Mouse (Mus musculus) CH12.LX (cell line): ENCODE measurements around the gene Mras. TPM values are rescaled to one million over a fixed set of nuclear protein-coding genes. Genes with fewer than 3 reads are reported as not detected.

Source experiments
- DNase-seq: peaks from one replicate; pipeline ENCODE4 v3.0.0-alpha.2; 2013; ENCODE audit errors: extremely low read depth
- H3K27ac ChIP-seq: 2 replicates; pipeline ENCODE4 v1.5.1; 2012; ENCODE audit warnings: low read depth, mild to moderate bottlenecking, control low read depth, moderate library complexity; ENCODE audit not compliant: insufficient read depth
- H3K27me3 ChIP-seq: replicated peaks from 2 replicates; pipeline ENCODE3; 2012; ENCODE audit warnings: inconsistent platforms
- H3K36me3 ChIP-seq, 2 experiments: replicated peaks in 1 of 2; 2 replicates each; pipeline versions ENCODE3 to v1.6.1; 2012; ENCODE audit warnings: inconsistent platforms in 1 of 2, low read length in 1 of 2, mild to moderate bottlenecking in 1 of 2, mixed read lengths in 1 of 2, moderate library complexity in 1 of 2; ENCODE audit not compliant: control insufficient read depth in 1 of 2, insufficient read depth in 1 of 2
- H3K4me1 ChIP-seq, 2 experiments: 2 replicates each; pipeline ENCODE4 v1.6.1; 2012; ENCODE audit warnings: inconsistent platforms in 1 of 2, moderate library complexity in 1 of 2; ENCODE audit not compliant: insufficient read depth in 2 of 2, control insufficient read depth in 1 of 2
- H3K4me2 ChIP-seq: 2 replicates; pipeline ENCODE4 v1.6.1; 2012; ENCODE audit warnings: low read depth, mild to moderate bottlenecking, control low read depth; ENCODE audit not compliant: poor library complexity, insufficient read depth, severe bottlenecking
- H3K4me3 ChIP-seq, 3 experiments: fragments of 150-350 bp in 1 of 3; sonication (generic) in 1 of 3; replicated peaks in 1 of 3; 2 replicates each; pipeline versions ENCODE3 to v1.5.1; 2011 to 2012; ENCODE audit warnings: low read depth in 2 of 3, low read length in 2 of 3, mild to moderate bottlenecking in 2 of 3, moderate library complexity in 2 of 3, control low read depth in 1 of 3, improper control_type of control experiment in 1 of 3, inconsistent platforms in 1 of 3, mixed read lengths in 1 of 3; ENCODE audit not compliant: poor library complexity in 1 of 3
- H3K79me2 ChIP-seq: replicated peaks from 2 replicates; pipeline ENCODE4 v1.6.1; 2012; ENCODE audit warnings: mild to moderate bottlenecking, moderate library complexity; ENCODE audit not compliant: control insufficient read depth, poor library complexity, insufficient read depth, severe bottlenecking; ENCODE audit errors: extremely low read depth
- H3K9ac ChIP-seq: 2 replicates; pipeline ENCODE4 v1.6.1; 2012; ENCODE audit warnings: low read depth, mild to moderate bottlenecking, control low read depth, moderate library complexity; ENCODE audit not compliant: insufficient read depth
- H3K9me3 ChIP-seq: replicated peaks from 2 replicates; pipeline ENCODE3; 2012; ENCODE audit warnings: low read length, inconsistent platforms, mixed read lengths
- CHD1 ChIP-seq: IDR thresholded peaks from 2 replicates; pipeline ENCODE4 v1.6.1; 2012; ENCODE audit warnings: low read depth, low read length, improper control_type of control experiment, inconsistent platforms
- CHD2 ChIP-seq: IDR thresholded peaks from 2 replicates; pipeline ENCODE4 v1.6.1; 2011; ENCODE audit warnings: low read length, improper control_type of control experiment
- CTCF ChIP-seq, 2 experiments: IDR thresholded peaks in 1 of 2; conservative IDR thresholded peaks in 1 of 2; 2 replicates each; pipeline ENCODE4 v1.5.1; 2011 to 2012; ENCODE audit warnings: low read depth in 2 of 2, low read length in 2 of 2, improper control_type of control experiment in 1 of 2, inconsistent platforms in 1 of 2, mild to moderate bottlenecking in 1 of 2, moderate library complexity in 1 of 2
- EP300 ChIP-seq: IDR thresholded peaks from 2 replicates; pipeline ENCODE4 v1.6.1; 2011; ENCODE audit warnings: low read length, improper control_type of control experiment
- ETS1 ChIP-seq: conservative IDR thresholded peaks from 2 replicates; pipeline ENCODE4 v1.6.1; 2012; ENCODE audit warnings: low read depth, mild to moderate bottlenecking, inconsistent platforms, low read length, improper control_type of control experiment, moderate library complexity
- GABPA ChIP-seq: IDR thresholded peaks from 2 replicates; pipeline ENCODE4 v1.6.1; 2012; ENCODE audit warnings: low read depth, low read length, improper control_type of control experiment, inconsistent platforms; ENCODE audit not compliant: insufficient replicate concordance
- HCFC1 ChIP-seq: IDR thresholded peaks from 2 replicates; pipeline ENCODE4 v1.6.1; 2012; ENCODE audit warnings: low read depth, mild to moderate bottlenecking, inconsistent platforms, low read length, improper control_type of control experiment
- JUN ChIP-seq: IDR thresholded peaks from 2 replicates; pipeline ENCODE4 v1.6.1; 2011; ENCODE audit warnings: low read depth, mild to moderate bottlenecking, low read length, improper control_type of control experiment, moderate library complexity; ENCODE audit not compliant: insufficient read depth
- JUND ChIP-seq: conservative IDR thresholded peaks from 2 replicates; pipeline ENCODE4 v1.6.1; 2011; ENCODE audit warnings: low read depth, low read length, improper control_type of control experiment
- KAT2A ChIP-seq: IDR thresholded peaks from 2 replicates; pipeline ENCODE4 v1.6.1; 2012; ENCODE audit warnings: low read length, improper control_type of control experiment, inconsistent platforms; ENCODE audit not compliant: insufficient replicate concordance
- MAFK ChIP-seq: IDR thresholded peaks from 2 replicates; pipeline ENCODE4 v1.6.1; 2011; ENCODE audit warnings: low read length, improper control_type of control experiment; ENCODE audit not compliant: insufficient replicate concordance
- MAX ChIP-seq: IDR thresholded peaks from 2 replicates; pipeline ENCODE4 v1.6.1; 2011; ENCODE audit warnings: low read length, improper control_type of control experiment
- MAZ ChIP-seq: IDR thresholded peaks from 2 replicates; pipeline ENCODE4 v1.6.1; 2012; ENCODE audit warnings: low read depth, mild to moderate bottlenecking, inconsistent platforms, low read length, improper control_type of control experiment, moderate library complexity
- MEF2A ChIP-seq: IDR thresholded peaks from 2 replicates; pipeline ENCODE4 v1.6.1; 2014; ENCODE audit warnings: low read depth, mild to moderate bottlenecking, inconsistent platforms, low read length, improper control_type of control experiment, borderline replicate concordance
- MXI1 ChIP-seq: IDR thresholded peaks from 2 replicates; pipeline ENCODE4 v1.6.1; 2011; ENCODE audit warnings: mild to moderate bottlenecking, low read depth, low read length, improper control_type of control experiment
- MYC ChIP-seq: IDR thresholded peaks from 2 replicates; pipeline ENCODE4 v1.6.1; 2011; ENCODE audit warnings: low read depth, mild to moderate bottlenecking, improper control_type of control experiment, low read length
- NRF1 ChIP-seq: IDR thresholded peaks from 2 replicates; pipeline ENCODE4 v1.6.1; 2014; ENCODE audit warnings: low read depth, mild to moderate bottlenecking, inconsistent platforms, low read length, improper control_type of control experiment, moderate library complexity
- PAX5 ChIP-seq: IDR thresholded peaks from 2 replicates; pipeline ENCODE4 v1.6.1; 2012; ENCODE audit warnings: low read length, inconsistent platforms, mixed read lengths
- POLR2A ChIP-seq: IDR thresholded peaks from 2 replicates; pipeline ENCODE4 v1.6.1; 2011; ENCODE audit warnings: low read depth, mild to moderate bottlenecking, improper control_type of control experiment, low read length
- POLR2AphosphoS2 ChIP-seq: IDR thresholded peaks from 2 replicates; pipeline ENCODE4 v1.6.1; 2011; ENCODE audit warnings: low read depth, low read length, improper control_type of control experiment
- RAD21 ChIP-seq: IDR thresholded peaks from 2 replicates; pipeline ENCODE4 v1.6.1; 2011; ENCODE audit warnings: low read depth, mild to moderate bottlenecking, low read length, improper control_type of control experiment, moderate library complexity
- RCOR1 ChIP-seq: conservative IDR thresholded peaks from 2 replicates; pipeline ENCODE4 v1.6.1; 2012; ENCODE audit warnings: low read depth, mild to moderate bottlenecking, inconsistent platforms, low read length, improper control_type of control experiment
- TBP ChIP-seq: conservative IDR thresholded peaks from 2 replicates; pipeline ENCODE4 v1.6.1; 2011; ENCODE audit warnings: low read depth, low read length, improper control_type of control experiment
- USF1 ChIP-seq: IDR thresholded peaks from 2 replicates; pipeline ENCODE4 v1.6.1; 2014; ENCODE audit warnings: low read depth, mild to moderate bottlenecking, inconsistent platforms, low read length, improper control_type of control experiment
- USF2 ChIP-seq: conservative IDR thresholded peaks from 2 replicates; pipeline ENCODE4 v1.6.1; 2011; ENCODE audit warnings: low read depth, low read length, improper control_type of control experiment
- ZC3H11A ChIP-seq: IDR thresholded peaks from 2 replicates; pipeline ENCODE4 v1.6.1; 2012; ENCODE audit warnings: low read depth, mild to moderate bottlenecking, inconsistent platforms, low read length, improper control_type of control experiment
- ZKSCAN1 ChIP-seq: IDR thresholded peaks from 2 replicates; pipeline ENCODE4 v1.6.1; 2012; ENCODE audit warnings: low read depth, inconsistent platforms, low read length, improper control_type of control experiment, borderline replicate concordance
- dilution Hi-C: fragments of 300-500 bp; cut with MboI; formaldehyde crosslinking; loops from 2 replicates; pipeline ENCODE4 v1.14.3; 2020; ENCODE audit warnings: low sequenced_read_pairs; ENCODE audit not compliant: extremely low pct_unique_long_range_greater_than_20kb, extremely low pct_ligation_motif_present
- in situ Hi-C: fragments of 300-500 bp; cut with MboI; formaldehyde crosslinking; loops from 3 replicates; pipeline ENCODE4 v1.14.3; 2019; ENCODE audit warnings: low sequenced_read_pairs, low pct_ligation_motif_present, low pct_unique_long_range_greater_than_20kb, mixed read lengths
- polyA plus RNA-seq: library from polyadenylated mRNA; unstranded; fragments of >175 nt; gene quantifications from 2 replicates; pipeline ENCODE4 v1.2.1, GENCODE M21; 2012; ENCODE audit warnings: low read depth; ENCODE audit not compliant: insufficient read length
- total RNA-seq, 2 experiments: library from RNA; depleted of rRNA; stranded (reverse); fragments of 300-350 nt in 1 of 2; fragments of >200 nt in 1 of 2; gene quantifications; 2 replicates each; pipeline ENCODE4 v1.2.3; 2012 to 2014

Gene Mras
- total and polyA plus RNA-seq, 3 experiments = 0.21 TPM; not detected in 2

DNA sequence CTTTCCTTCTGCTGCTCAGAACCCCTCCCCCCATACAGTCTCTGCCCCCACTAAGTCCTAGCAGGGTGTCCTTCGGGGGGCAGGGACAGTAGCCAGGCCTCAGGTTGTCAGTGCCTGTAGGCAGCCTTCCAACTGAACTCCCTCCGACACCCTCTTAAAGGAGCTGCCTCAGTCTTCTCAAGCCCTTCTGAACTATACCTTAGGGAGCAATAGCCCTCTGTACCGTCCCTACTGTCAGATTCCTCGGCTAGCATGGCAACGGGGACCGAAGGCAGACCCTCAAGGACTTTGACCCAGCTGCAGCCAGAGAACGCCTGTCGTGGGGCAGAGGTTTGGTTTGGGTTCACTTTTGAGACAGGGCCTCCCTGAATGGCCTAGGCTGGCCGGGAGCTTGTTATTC is 11.9 kb downstream of the Mras start:
- in situ Hi-C loops = no loop called here
- no peaks in the 10 kb centered on the region for H3K36me3 ChIP-seq
- TF ChIP-seq KAT2A (no peak), POLR2AphosphoS2 (no peak), RAD21 (no peak), HCFC1 (no peak), GABPA (no peak), ETS1 (no peak), MXI1 (no peak), NRF1 (no peak), MAX (no peak), USF2 (no peak), USF1 (no peak), TBP (no peak), PAX5 (no peak), CTCF (conservative IDR thresholded peaks at IDR 0.05 in 1 of 2, IDR thresholded peaks at IDR 0.05 in 1 of 2; ENCODE audit: low read depth in 2 of 2, low read length in 2 of 2) (no peak), JUND (no peak), POLR2A (no peak), MAZ (no peak), MAFK (no peak)
- H3K9ac ChIP-seq = no peak overlapping the region
- H3K27ac ChIP-seq = no peak overlapping the region
- H3K4me2 ChIP-seq = no peak overlapping the region
- DNase-seq = no peak
- no peak overlapping the region for H3K4me3 ChIP-seq
- no peaks in the 10 kb centered on the region for H3K79me2 ChIP-seq
- dilution Hi-C loops = no loop called here
- H3K4me1 ChIP-seq = peaks cover 4 to 14% of the 10 kb centered on the region in 2 experiments; a peak in 3 of 4 replicates
- H3K9me3 ChIP-seq = no peaks in the 10 kb centered on the region
- H3K27me3 ChIP-seq = no peaks in the 10 kb centered on the region

DNA sequence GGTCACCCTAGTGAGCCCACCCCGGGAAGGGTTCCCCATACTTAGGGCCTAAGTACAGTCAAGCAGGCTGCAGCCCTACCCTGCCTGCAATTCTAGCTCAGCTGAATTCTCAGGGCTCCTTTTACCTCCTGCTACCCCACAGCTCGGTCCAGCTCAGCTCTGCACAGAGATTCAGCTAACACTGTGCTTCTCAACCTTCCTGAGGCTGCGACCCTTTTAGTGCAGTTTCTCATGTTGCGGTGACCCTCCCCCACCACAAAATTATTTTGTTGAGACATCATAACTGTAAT is 12.7 kb downstream of the Mras start:
- Histone ChIP-seq H3K4me1 (peaks cover 4 to 14% of the 10 kb centered on the region in 2 experiments; a peak in 3 of 4 replicates), H3K27ac (no peak overlapping the region), H3K9ac (no peak overlapping the region), H3K36me3 (no peaks in the 10 kb centered on the region), H3K9me3 (no peaks in the 10 kb centered on the region), H3K79me2 (no peaks in the 10 kb centered on the region), H3K4me3 (no peak overlapping the region), H3K27me3 (peaks cover 2% of the 10 kb centered on the region), H3K4me2 (no peak overlapping the region)
- in situ Hi-C loops = no loop called here
- dilution Hi-C loops = no loop called here
- TF ChIP-seq ZKSCAN1 (no peak), MEF2A (no peak), ZC3H11A (no peak), CHD1 (no peak), JUN (no peak), MAFK (no peak), MYC (no peak), PAX5 (no peak), MAZ (no peak), CHD2 (no peak), USF2 (no peak), ETS1 (no peak), RCOR1 (no peak), RAD21 (no peak), EP300 (no peak), POLR2A (no peak)
- DNase-seq = no peak
